Mouse (Mus musculus) small intestine, adult 2 months (tissue): ENCODE data around the gene Heyl.

Source experiments
- CTCF ChIP-seq: fragments of 200-500 bp; IDR thresholded peaks from 2 replicates; pipeline ENCODE4 v1.5.1; 2012; ENCODE audit warnings: low read depth, mild to moderate bottlenecking, control low read depth, inconsistent platforms, low read length, moderate library complexity, mixed read lengths; ENCODE audit not compliant: insufficient replicate concordance, insufficient read length; ENCODE audit errors: extremely low read depth
- POLR2A ChIP-seq: fragments of 200-500 bp; IDR thresholded peaks from 2 replicates; pipeline ENCODE4 v1.6.1; 2012; ENCODE audit warnings: low read depth, mild to moderate bottlenecking, control low read depth, inconsistent platforms, low read length, moderate library complexity

GRCm38 (mm10) chr4:123229166-123229565, 4.2 kb upstream of the Heyl start:
- TF ChIP-seq CTCF (no peak), POLR2A (no peak)
